Mouse (Mus musculus) cerebellum, postnatal 4 days (tissue): ENCODE data around the gene Lpp.

Experiments used
- DNase-seq, 2 experiments: peaks; one replicate each; pipeline ENCODE4 v3.0.0; 2022; ENCODE audit warnings: low spot score in 2 of 2, mixed read lengths in 1 of 2

The Lpp gene

GRCm38 (mm10) chr16:24622226-24623194 is 229.2 kb downstream of the Lpp start:
- no peak for DNase-seq

GRCm38 (mm10) chr16:24624335-24624734 is 231.0 kb downstream of the Lpp start:
- DNase-seq, result no peak

GRCm38 (mm10) chr16:24625576-24625975 is 232.3 kb downstream of the Lpp start:
- DNase-seq, result no peak

GRCm38 (mm10) chr16:24628779-24629178 is 235.5 kb downstream of the Lpp start:
- DNase-seq, result no peak

GRCm38 (mm10) chr16:24629218-24630172 is 236.2 kb downstream of the Lpp start:
- DNase-seq, result no peak

- DNase-seq, result no peak
These were observed 242.1 kb downstream of the Lpp start for GRCm38 (mm10) chr16:24635381-24635919.

GRCm38 (mm10) chr16:24636894-24637293 is 243.6 kb downstream of the Lpp start:
- DNase-seq, result no peak

- no peak for DNase-seq
These were observed 247.9 kb downstream of the Lpp start for GRCm38 (mm10) chr16:24641003-24641797.

GRCm38 (mm10) chr16:24643024-24643635 is 249.8 kb downstream of the Lpp start:
- DNase-seq, result no peak

- no peak for DNase-seq
These were observed 250.8 kb downstream of the Lpp start for GRCm38 (mm10) chr16:24644154-24644553.

- no peak for DNase-seq
These were observed 251.6 kb downstream of the Lpp start for GRCm38 (mm10) chr16:24644760-24645406.

GRCm38 (mm10) chr16:24645906-24646603 is 252.7 kb downstream of the Lpp start:
- no peak for DNase-seq

GRCm38 (mm10) chr16:24651655-24652654 is 258.6 kb downstream of the Lpp start:
- DNase-seq, result no peak

GRCm38 (mm10) chr16:24653041-24653440 is 259.7 kb downstream of the Lpp start:
- no peak for DNase-seq

- DNase-seq, result no peak
These were observed 261.8 kb downstream of the Lpp start for GRCm38 (mm10) chr16:24655116-24655515.

- no peak for DNase-seq
These were observed 262.7 kb downstream of the Lpp start for GRCm38 (mm10) chr16:24656026-24656425.

- no peak for DNase-seq
These were observed 263.4 kb downstream of the Lpp start for GRCm38 (mm10) chr16:24656752-24657151.

- no peak for DNase-seq
These were observed 265.7 kb downstream of the Lpp start for GRCm38 (mm10) chr16:24659049-24659448.
